Mouse (Mus musculus) stomach, embryonic 14.5 days (tissue): ENCODE results near the gene Olfr152. TPM values are rescaled to one million over a fixed set of nuclear protein-coding genes. Genes with fewer than 3 reads are reported as not detected.

Source experiments
- polyA plus RNA-seq: library from polyadenylated mRNA; unstranded; fragments of >200 nt; fragmentation: Nextera tagmentation; extraction: Ambion mirVana; gene quantifications from 2 replicates; pipeline ENCODE4 v1.2.1, GENCODE M21; 2014

Olfr152 gene
- polyA plus RNA-seq, 1 experiment from 2014 or later, result not detected

Other genes with a start within 250 kb of the Olfr152 start
- gene Olfr153, start 247.7 kb upstream of the Olfr152 start, polyA plus RNA-seq, result not detected in 2 replicates
- not detected in 2 replicates for gene Olfr1128, start 233.9 kb upstream of the Olfr152 start, polyA plus RNA-seq
- gene Olfr1129, start 205.6 kb upstream of the Olfr152 start, polyA plus RNA-seq, result not detected in 2 replicates
- not detected in 2 replicates for gene Olfr1130, start 173.3 kb upstream of the Olfr152 start, polyA plus RNA-seq
- not detected in 2 replicates for gene Olfr1131, start 152.4 kb upstream of the Olfr152 start, polyA plus RNA-seq
- gene Olfr1132, start 141.9 kb upstream of the Olfr152 start, polyA plus RNA-seq, result not detected in 2 replicates
- gene Olfr1133, start 132.1 kb upstream of the Olfr152 start, polyA plus RNA-seq, result not detected in 2 replicates
- not detected in 2 replicates for gene Olfr1134, start 121.0 kb upstream of the Olfr152 start, polyA plus RNA-seq
- gene Olfr1135, start 105.8 kb upstream of the Olfr152 start, polyA plus RNA-seq, result not detected in 2 replicates
- not detected in 2 replicates for gene Olfr1136, start 85.5 kb upstream of the Olfr152 start, polyA plus RNA-seq
- gene Olfr1137, start 66.3 kb upstream of the Olfr152 start, polyA plus RNA-seq, result not detected in 2 replicates
- not detected in 2 replicates for gene Olfr1138, start 39.5 kb upstream of the Olfr152 start, polyA plus RNA-seq
- gene Olfr1140, start 35.7 kb upstream of the Olfr152 start, polyA plus RNA-seq, result not detected in 2 replicates
- not detected in 2 replicates for gene Olfr1141, start 25.5 kb upstream of the Olfr152 start, polyA plus RNA-seq
- gene Olfr1143, start 21.1 kb downstream of the Olfr152 start, polyA plus RNA-seq, result not detected in 2 replicates
- not detected in 2 replicates for gene Olfr1145, start 30.3 kb downstream of the Olfr152 start, polyA plus RNA-seq
- gene Olfr1148, start 51.0 kb downstream of the Olfr152 start, polyA plus RNA-seq, result not detected in 2 replicates
- gene Olfr1150-ps1, start 64.5 kb downstream of the Olfr152 start, polyA plus RNA-seq, result not detected in 2 replicates
- gene Olfr1151, start 76.4 kb downstream of the Olfr152 start, polyA plus RNA-seq, result not detected in 2 replicates
- 0.06 TPM in 1 of 2 replicates, not detected in the other for gene Olfr1152, start 87.0 kb downstream of the Olfr152 start, polyA plus RNA-seq
- not detected in 2 replicates for gene Olfr1153, start 115.5 kb downstream of the Olfr152 start, polyA plus RNA-seq
- gene Olfr1154, start 125.7 kb downstream of the Olfr152 start, polyA plus RNA-seq, result not detected in 2 replicates
- not detected in 2 replicates for gene Olfr1155, start 165.7 kb downstream of the Olfr152 start, polyA plus RNA-seq
- gene Olfr1156, start 173.6 kb downstream of the Olfr152 start, polyA plus RNA-seq, result not detected in 2 replicates
- gene Olfr1157, start 188.8 kb downstream of the Olfr152 start, polyA plus RNA-seq, result not detected in 2 replicates
- gene Olfr74, start 195.2 kb downstream of the Olfr152 start, polyA plus RNA-seq, result not detected in 2 replicates
- not detected in 2 replicates for gene Olfr1158, start 210.6 kb downstream of the Olfr152 start, polyA plus RNA-seq
- not detected in 2 replicates for gene Olfr1160, start 228.8 kb downstream of the Olfr152 start, polyA plus RNA-seq
- gene Olfr1161, start 243.3 kb downstream of the Olfr152 start, polyA plus RNA-seq, result not detected in 2 replicates